Mouse (Mus musculus) bone marrow, adult 2 months (tissue): Measurements from ENCODE around the gene Elk4. TPM values are rescaled to one million over a fixed set of nuclear protein-coding genes. Genes with fewer than 3 reads are reported as not detected.

Experiments
- H3K27ac ChIP-seq: fragments of 200-500 bp; 2 replicates; pipeline ENCODE4 v1.5.1; 2012; ENCODE audit warnings: low read depth, mild to moderate bottlenecking, control low read depth, inconsistent platforms, low read length; ENCODE audit not compliant: control insufficient read depth, poor library complexity, insufficient read depth
- H3K4me1 ChIP-seq: fragments of 200-500 bp; 2 replicates; pipeline ENCODE4 v1.6.1; 2011; ENCODE audit warnings: low read length; ENCODE audit not compliant: control insufficient read depth, insufficient read depth
- H3K4me3 ChIP-seq: fragments of 200-500 bp; replicated peaks from 2 replicates; pipeline ENCODE3; 2011; ENCODE audit warnings: mild to moderate bottlenecking, low read depth, low read length, control low read depth; ENCODE audit not compliant: control insufficient read depth
- CTCF ChIP-seq: fragments of 200-500 bp; IDR thresholded peaks from 2 replicates; pipeline ENCODE4 v1.5.1; 2011; ENCODE audit warnings: low read length, control low read depth; ENCODE audit not compliant: control insufficient read depth, insufficient read depth
- POLR2A ChIP-seq: fragments of 200-500 bp; IDR thresholded peaks from 2 replicates; pipeline ENCODE4 v1.6.1; 2011; ENCODE audit warnings: low read depth, mild to moderate bottlenecking, control low read depth, low read length, borderline replicate concordance; ENCODE audit not compliant: control insufficient read depth
- WGBS: fragments of 180-500 bp; shearing (Covaris S2); methylation state at CpG from one replicate; pipeline ENCODE4 v1.1.7; 2018; 5-methylcytosine and 5-hydroxymethylcytosine counted together
- polyA plus RNA-seq: library from polyadenylated mRNA; stranded (reverse); fragments of >200 nt; gene quantifications from 2 replicates; pipeline ENCODE4 v1.2.4, GENCODE M21; 2011; ENCODE audit warnings: low replicate concordance; ENCODE audit not compliant: missing spikeins, insufficient read depth, insufficient read length

Gene Elk4
- polyA plus RNA-seq, 1 experiment, result 91.1 TPM

DNA sequence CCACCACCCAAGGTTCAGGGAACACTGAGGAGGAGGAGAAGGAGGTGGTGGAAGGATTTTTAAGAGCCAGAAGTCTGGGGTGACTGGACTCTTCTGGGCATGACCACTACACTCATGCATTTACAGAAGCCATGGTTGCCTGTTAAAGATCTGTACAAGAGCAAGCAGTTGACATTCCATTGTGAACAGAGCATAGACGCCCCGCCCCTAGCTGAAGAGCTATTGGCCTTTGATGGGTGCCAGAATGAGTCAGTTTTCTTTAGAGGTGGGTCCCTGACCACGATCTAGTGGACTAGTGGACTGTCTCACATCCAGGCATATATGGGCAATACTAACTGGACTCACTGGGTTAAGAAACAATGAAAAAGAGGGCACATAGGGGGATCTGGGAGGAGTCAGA is 1.4 kb upstream of the Elk4 start:
- 85% methylated on average over 3 of the region's 3 CpGs for WGBS
- H3K27ac ChIP-seq, result no peak overlapping the region
- no peak for TF ChIP-seq POLR2A
- no peak for TF ChIP-seq CTCF
- peaks cover 7% of the 10 kb centered on the region for H3K4me1 ChIP-seq
- no peak overlapping the region for H3K4me3 ChIP-seq

DNA sequence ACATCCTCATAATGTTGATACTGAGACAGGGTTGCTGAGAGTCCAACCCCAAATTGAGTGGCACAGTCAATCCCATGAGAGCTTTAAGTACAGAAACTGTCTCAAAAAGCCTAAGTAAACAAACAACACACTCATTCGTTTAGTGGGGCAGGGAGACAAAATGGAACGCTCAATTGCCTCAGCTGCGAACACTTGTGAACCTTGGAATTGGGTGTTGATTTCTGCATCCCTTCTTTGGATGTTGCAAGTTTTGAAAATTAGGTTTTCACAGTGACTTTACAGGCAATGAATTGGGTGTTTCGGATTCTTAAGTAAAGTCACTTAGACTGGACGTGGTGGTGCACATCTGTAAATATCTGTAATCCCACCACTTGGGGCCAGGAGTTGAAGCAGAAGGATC is 686 bp upstream of the Elk4 start:
- Histone ChIP-seq H3K27ac (no peak overlapping the region; the same call in 1 of the 2 replicates), H3K4me3 (no peak overlapping the region), H3K4me1 (peaks cover 9% of the 10 kb centered on the region)
- no peak for TF ChIP-seq CTCF
- TF ChIP-seq POLR2A, result no peak
- WGBS, result 27% methylated on average over 5 of the region's 5 CpGs

DNA sequence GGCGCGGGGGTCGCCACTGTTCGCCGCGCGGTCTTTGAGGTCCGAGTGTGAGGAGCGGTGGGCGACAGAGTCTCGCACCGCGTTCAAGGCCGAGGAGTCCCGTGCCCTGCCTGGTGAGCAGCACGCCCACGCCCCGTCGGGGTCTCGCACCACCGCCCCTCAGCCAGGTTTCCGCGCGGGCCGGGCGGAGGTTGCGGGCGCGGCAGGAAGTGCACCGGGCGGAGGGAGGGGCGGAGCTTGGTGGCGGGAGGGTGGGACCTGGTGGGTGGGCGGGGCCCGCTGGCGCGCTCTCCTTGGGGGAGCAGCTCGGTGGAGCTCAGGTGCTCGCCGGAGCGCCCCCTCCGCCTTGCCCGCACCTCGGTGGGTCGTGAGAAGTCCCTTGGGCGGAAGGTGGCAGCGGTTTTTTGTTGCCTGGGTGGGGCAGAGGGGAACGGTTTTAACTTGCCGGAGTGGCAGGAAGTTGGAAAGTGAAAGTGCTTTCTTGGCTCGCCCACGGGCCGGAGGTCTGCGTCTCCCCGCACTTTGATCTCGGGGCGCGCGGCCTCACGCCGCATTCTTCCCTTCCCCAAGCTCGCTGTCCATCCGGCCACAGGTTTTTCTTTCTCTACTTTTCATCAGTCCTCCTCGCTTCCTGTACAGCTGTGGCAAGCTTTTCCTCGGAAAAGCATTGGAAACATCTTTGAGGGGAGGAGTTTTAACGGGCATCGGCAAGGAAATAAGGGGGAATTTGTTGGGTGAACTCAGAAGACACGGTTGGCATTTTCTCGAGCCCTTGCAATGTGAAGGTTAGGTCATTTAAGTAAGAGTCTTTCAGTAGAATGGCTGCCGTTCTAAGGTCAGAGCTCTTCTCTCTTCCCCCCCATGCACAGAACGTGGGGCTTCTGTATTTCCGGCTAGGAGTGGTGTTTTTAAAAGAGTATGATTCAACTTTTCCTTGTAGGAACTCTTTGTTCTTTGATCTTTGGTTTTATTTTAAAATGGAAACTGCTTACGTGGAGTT is 721 bp downstream of the Elk4 start:
- Histone ChIP-seq H3K4me3 (peak overlapping the region; percentile 100), H3K4me1 (peaks cover 7% of the 10 kb centered on the region), H3K27ac (peak overlapping the region; percentile 100)
- peak; percentile 76 for TF ChIP-seq POLR2A
- TF ChIP-seq CTCF, result no peak
- under 1% methylated on average over 66 of the region's 72 CpGs for WGBS

DNA sequence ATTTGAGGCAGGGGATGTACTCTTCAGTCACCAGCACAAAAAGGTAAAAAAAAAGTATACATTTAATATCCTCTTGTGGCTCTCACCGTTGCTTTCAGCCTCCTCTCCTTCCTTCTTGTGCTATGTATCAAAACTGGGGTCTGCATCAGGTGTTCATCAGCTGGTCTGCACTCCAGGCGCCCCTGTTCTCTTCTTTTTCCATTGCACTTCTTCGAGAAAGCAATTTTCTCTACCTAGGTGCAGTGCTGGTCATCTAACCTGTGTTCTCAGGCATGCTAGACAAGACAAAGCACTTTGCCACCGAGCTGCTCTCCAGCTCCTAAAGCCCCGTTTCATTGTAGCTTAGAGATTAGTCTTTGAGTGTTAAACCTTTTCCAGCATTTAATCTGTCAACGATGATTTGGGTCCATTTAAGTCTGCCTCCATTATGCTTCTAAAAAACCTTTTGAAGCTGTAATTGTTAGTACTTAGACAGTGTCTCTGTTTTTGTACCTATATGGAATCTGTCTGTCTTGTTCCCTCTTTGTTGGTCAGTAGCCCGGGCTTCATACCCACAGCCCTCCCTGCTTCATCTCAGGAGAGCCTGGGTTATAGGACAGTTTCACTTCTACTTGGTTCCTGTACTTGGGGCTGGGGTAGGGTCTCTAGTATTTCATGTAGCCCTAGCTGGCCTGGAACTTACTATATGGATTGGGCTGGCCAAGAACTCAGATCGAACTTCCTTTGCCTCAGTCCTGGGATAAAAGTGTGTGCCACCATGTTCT is 1.7 kb downstream of the Elk4 start:
- 6% methylated on average over 8 of the region's 8 CpGs for WGBS
- H3K4me1 ChIP-seq, result peaks cover 7% of the 10 kb centered on the region
- H3K4me3 ChIP-seq, result peak overlapping the region; percentile 69
- H3K27ac ChIP-seq, result peak overlapping the region; percentile 44
- no peak for TF ChIP-seq CTCF
- TF ChIP-seq POLR2A, result no peak

DNA sequence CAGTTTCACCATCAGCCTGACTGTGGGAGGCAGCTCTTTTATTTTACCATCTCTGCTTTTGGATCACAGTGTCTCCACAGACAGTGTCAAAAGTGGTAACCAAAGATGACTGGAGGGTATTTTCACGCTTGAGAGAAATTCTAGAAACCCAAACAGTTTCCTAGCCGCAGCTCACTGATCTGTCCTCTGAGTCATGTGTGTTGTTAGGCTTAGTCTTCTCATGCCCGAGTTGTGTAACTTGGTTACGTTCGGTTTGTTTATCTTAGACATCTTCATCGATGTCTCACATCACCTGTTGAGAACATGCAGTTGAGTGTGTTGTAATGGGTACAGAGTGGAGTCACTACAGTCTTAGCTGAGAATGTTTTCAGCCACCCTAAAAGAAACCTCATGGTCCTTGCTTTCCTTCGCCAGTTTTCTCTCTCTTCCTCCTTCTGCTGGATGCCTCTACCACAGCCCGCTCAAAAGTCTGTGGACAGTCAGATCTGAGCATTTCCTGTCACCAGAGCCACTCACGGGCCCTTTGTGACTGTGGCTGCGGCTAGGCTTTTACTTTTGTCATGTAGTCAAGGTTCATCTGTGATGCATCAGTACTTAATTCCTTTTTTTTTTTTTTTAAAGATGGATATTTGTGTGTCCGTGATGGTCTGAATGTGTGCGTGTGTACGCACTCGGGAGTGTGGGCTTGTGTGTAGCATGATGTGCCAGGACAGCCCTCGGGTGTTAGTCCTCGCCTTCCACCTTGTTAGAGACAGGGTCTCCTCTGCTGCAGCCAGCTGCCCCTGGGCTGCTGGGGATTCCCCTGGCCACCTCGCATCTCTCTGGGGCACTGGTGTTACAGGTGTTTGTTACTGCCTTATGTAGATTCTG is 3.5 kb downstream of the Elk4 start:
- H3K27ac ChIP-seq, result peak overlapping the region; percentile 74
- peaks cover 4% of the 10 kb centered on the region for H3K4me1 ChIP-seq
- 26% methylated on average over 17 of the region's 17 CpGs for WGBS
- no peak for TF ChIP-seq POLR2A
- TF ChIP-seq CTCF, result no peak
- H3K4me3 ChIP-seq, result peak overlapping the region; percentile 41

DNA sequence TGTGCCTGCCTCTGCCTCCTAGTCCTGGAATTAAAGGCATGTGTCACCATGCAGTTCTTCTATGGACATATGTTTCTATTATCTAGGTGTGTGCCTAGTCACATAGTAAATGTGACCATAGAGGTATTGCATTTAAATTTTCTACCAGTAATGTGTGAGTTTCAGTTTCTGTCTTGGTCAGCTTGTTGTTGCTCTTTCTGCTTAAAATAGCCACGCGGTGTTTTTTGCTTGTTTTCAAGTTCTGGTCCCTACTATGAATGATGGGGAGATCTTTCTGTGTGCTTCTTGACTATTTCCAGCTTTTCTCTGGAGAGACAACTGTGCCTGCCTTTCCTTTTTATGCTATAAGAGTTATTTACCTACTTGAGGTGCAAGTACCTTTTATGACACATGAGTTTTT is 4.4 kb downstream of the Elk4 start:
- 26% methylated on average over 2 of the region's 2 CpGs for WGBS
- Histone ChIP-seq H3K4me3 (no peak overlapping the region), H3K4me1 (peaks cover 4% of the 10 kb centered on the region), H3K27ac (no peak overlapping the region)
- TF ChIP-seq CTCF (no peak), POLR2A (no peak)

DNA sequence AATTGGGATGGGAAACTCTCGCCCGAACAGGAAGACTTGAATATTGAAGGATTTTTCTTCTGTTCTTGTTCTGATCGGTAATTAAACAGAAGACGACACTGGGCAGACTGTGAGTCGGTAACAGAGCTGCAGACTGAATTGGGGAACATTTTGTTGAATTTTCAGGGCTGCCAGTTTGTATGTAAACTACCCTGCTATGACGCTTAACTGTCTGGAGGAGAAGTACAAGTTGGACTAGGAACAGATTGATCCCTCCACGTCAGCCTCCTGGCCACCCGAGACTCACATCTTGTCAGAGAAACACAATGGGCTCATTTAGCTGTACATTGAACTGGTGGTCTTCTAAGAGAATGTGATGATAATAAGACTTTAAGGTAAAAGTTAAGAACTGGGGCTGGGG is 5.5 kb downstream of the Elk4 start:
- TF ChIP-seq CTCF, result no peak
- TF ChIP-seq POLR2A, result no peak
- H3K4me1 ChIP-seq, result peaks cover 4% of the 10 kb centered on the region
- no peak overlapping the region for H3K4me3 ChIP-seq
- no peak overlapping the region for H3K27ac ChIP-seq
- WGBS, result 84% methylated on average over 8 of the region's 8 CpGs

DNA sequence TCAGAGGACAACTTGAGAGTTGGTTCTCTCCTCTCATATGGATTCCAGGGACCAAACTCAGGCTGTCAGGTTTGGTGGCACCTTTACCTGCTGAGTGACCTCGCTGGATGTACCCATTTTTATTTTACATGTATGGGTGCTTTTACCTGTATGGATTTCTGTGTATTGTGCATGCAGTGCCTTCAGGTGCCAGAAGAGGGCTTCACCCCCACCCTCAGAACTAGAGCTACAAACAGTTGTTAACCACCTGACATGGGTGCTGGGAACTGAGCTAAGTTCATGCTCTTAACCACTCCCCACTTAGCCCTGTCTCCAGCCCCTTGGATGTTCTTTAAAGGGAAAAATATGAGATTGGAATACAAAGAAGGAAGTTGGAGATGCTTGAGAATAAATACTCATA is 7.4 kb downstream of the Elk4 start:
- Histone ChIP-seq H3K27ac (no peak overlapping the region), H3K4me3 (no peak overlapping the region), H3K4me1 (peaks cover 3% of the 10 kb centered on the region; the same call in 1 of the 2 replicates)
- no peak; the same call in 1 of the 2 replicates for TF ChIP-seq CTCF
- no peak for TF ChIP-seq POLR2A
- 97% methylated on average over 1 of the region's 1 CpGs for WGBS
